In the genomic region with DNA sequence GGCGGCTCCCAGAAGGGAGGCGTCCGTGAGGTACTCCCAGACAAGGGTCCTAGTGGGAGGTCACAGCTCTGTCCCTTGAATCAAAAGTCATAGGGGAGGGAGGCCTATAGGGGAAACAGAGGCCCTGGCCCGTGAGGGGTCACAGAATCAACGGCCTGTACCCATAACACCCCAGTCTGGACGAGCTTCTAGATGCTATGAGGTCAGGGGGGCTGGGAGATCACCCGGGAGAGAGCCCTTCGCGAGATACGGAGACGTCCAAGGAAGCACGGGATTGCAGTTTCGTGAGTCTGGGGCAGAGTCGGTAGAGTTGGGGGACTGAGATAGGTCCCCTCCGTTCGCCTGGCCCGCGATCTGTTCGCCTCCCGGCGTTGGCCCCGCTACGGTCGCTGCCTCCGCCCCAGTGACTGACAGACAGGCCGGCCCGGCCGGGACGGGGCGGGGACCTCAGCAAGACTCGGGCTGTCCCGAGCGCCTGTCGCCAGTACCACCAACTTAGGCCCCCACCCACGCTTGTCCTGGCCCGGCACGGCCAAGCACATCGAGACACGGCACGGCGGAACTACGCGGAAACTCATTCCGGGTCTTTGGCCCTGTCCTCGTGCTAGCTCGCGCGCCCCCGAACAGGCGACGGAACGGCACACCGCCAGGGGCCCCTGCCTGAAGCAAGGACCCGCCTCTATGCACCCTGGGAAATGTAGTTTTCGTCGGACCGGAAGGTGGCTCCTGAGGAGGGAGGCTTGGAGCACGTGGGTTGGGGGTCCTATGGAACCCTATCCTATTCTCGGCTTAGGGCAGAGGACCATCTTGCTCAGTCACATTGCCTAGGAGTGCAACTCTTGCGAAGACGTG, we compare ENCODE assay signal across 7 mouse cellular contexts. TPM values are rescaled to one million over a fixed set of nuclear protein-coding genes. Genes with fewer than 3 reads are reported as not detected.
A peak's percentile ranks its signal among the peaks of the same experiment; 100 is the strongest.
DNase-seq lines count a peak whose midpoint lies in the region; ATAC-seq and TF ChIP-seq lines count a peak whose summit lies in the region.

Ipo13 (minus strand) TSS at position 409 of the 852 bp plus-strand sequence.

- peak; percentile 88 for DNase-seq in adrenal gland, postnatal 25 days
- DNase-seq in heart, adult 18-20 months: peak; percentile 95 to 99
- peak; percentile 94 for DNase-seq in kidney, adult 2 months
- DNase-seq in spleen, adult 2 months (ENCODE audit: low read depth in 1 of 2, low spot score in 2 of 2): peak; percentile 86 to 94

- peaks cover 15% of the 10 kb centered on the region for H3K36me3 ChIP-seq in embryonic facial prominence, embryonic 12.5 days
- H3K36me3 ChIP-seq in kidney, adult 2 months (ENCODE audit: control insufficient read depth, insufficient read depth, low read length): 0 out of 2 replicates have a peak, but pooled peaks cover 2% of the 10 kb centered on the region
- peaks cover 26% of the 10 kb centered on the region for H3K36me3 ChIP-seq in limb, embryonic 12.5 days
- no peaks in the 10 kb centered on the region for H3K36me3 ChIP-seq in midbrain, embryonic 15.5 days (replicated peaks)
- H3K36me3 ChIP-seq in spleen, adult 2 months (ENCODE audit: control insufficient read depth, insufficient read depth, low read length): peaks cover 6% of the 10 kb centered on the region

- no peaks in the 10 kb centered on the region for H3K27me3 ChIP-seq in embryonic facial prominence, embryonic 12.5 days
- H3K27me3 ChIP-seq in kidney, adult 2 months (replicated peaks; ENCODE audit: control insufficient read depth, insufficient read depth, low read length): no peaks in the 10 kb centered on the region
- H3K27me3 ChIP-seq in limb, embryonic 12.5 days: no peaks in the 10 kb centered on the region
- no peaks in the 10 kb centered on the region for H3K27me3 ChIP-seq in midbrain, embryonic 15.5 days (replicated peaks)
- H3K27me3 ChIP-seq in spleen, adult 2 months (ENCODE audit: control insufficient read depth, insufficient read depth, low read length): no peaks in the 10 kb centered on the region

- peak within 1 kb of the TSS; percentile 76 for H3K27ac ChIP-seq in embryonic facial prominence, embryonic 12.5 days
- H3K27ac ChIP-seq in kidney, adult 2 months (ENCODE audit: insufficient read depth, low read depth, low read length): peak within 1 kb of the TSS; percentile 95
- peak within 1 kb of the TSS; percentile 85 for H3K27ac ChIP-seq in limb, embryonic 12.5 days
- peak within 1 kb of the TSS; percentile 88 for H3K27ac ChIP-seq in midbrain, embryonic 15.5 days
- peak within 1 kb of the TSS; percentile 92 for H3K27ac ChIP-seq in spleen, adult 2 months (ENCODE audit: insufficient read depth, low read length)

- peak within 1 kb of the TSS; percentile 84 for H3K9ac ChIP-seq in embryonic facial prominence, embryonic 12.5 days
- peak within 1 kb of the TSS; percentile 80 for H3K9ac ChIP-seq in limb, embryonic 12.5 days (replicated peaks)
- H3K9ac ChIP-seq in midbrain, embryonic 15.5 days: peak within 1 kb of the TSS; percentile 87

- TF ChIP-seq POLR2A in kidney, adult 2 months (IDR thresholded peaks at IDR 0.05; ENCODE audit: low read depth, low read length): peak; percentile 60
- peak; percentile 68 for TF ChIP-seq POLR2A in spleen, adult 2 months (IDR thresholded peaks at IDR 0.05; ENCODE audit: low read depth, low read length)

- ATAC-seq in embryonic facial prominence, embryonic 12.5 days (ENCODE audit: insufficient number of reproducible peaks, insufficient read depth, low FRiP score, low TSS enrichment): peak; percentile 95
- peak; percentile 96 for ATAC-seq in limb, embryonic 12.5 days (ENCODE audit: insufficient number of reproducible peaks, insufficient read depth, low FRiP score, low TSS enrichment, low read depth)
- peak; percentile 96 for ATAC-seq in midbrain, embryonic 15.5 days (replicated peaks)

- H3K4me1 ChIP-seq in embryonic facial prominence, embryonic 12.5 days: peaks cover 28% of the 10 kb centered on the region
- peaks cover 5% of the 10 kb centered on the region; the same call in 1 of the 2 replicates for H3K4me1 ChIP-seq in kidney, adult 2 months (ENCODE audit: control insufficient read depth, insufficient read depth, low read length)
- peaks cover 30% of the 10 kb centered on the region for H3K4me1 ChIP-seq in limb, embryonic 12.5 days (replicated peaks)
- H3K4me1 ChIP-seq in midbrain, embryonic 15.5 days: peaks cover 51% of the 10 kb centered on the region
- peaks cover 9% of the 10 kb centered on the region for H3K4me1 ChIP-seq in spleen, adult 2 months (ENCODE audit: control insufficient read depth, insufficient read depth, insufficient read length)

- peak within 1 kb of the TSS; percentile 85 for H3K4me3 ChIP-seq in embryonic facial prominence, embryonic 12.5 days
- peak within 1 kb of the TSS; percentile 62 for H3K4me3 ChIP-seq in kidney, adult 2 months (ENCODE audit: insufficient read depth, low read depth, low read length)
- H3K4me3 ChIP-seq in limb, embryonic 12.5 days (replicated peaks): peak within 1 kb of the TSS; percentile 74
- H3K4me3 ChIP-seq in midbrain, embryonic 15.5 days: peak within 1 kb of the TSS; percentile 91
- H3K4me3 ChIP-seq in spleen, adult 2 months (ENCODE audit: extremely low read depth, insufficient read depth, insufficient read length): peak within 1 kb of the TSS; percentile 86

- no peaks in the 10 kb centered on the region for H3K9me3 ChIP-seq in embryonic facial prominence, embryonic 12.5 days
- H3K9me3 ChIP-seq in limb, embryonic 12.5 days: no peaks in the 10 kb centered on the region
- H3K9me3 ChIP-seq in midbrain, embryonic 15.5 days: no peaks in the 10 kb centered on the region

- TF ChIP-seq CTCF in kidney, adult 2 months (conservative IDR thresholded peaks at IDR 0.05; ENCODE audit: insufficient read depth, insufficient read length, low read depth, low read length): no peak
- no peak for TF ChIP-seq CTCF in spleen, adult 2 months (IDR thresholded peaks at IDR 0.05; ENCODE audit: extremely low read depth, insufficient read depth, insufficient read length, insufficient replicate concordance)

- H3K4me2 ChIP-seq in embryonic facial prominence, embryonic 12.5 days (replicated peaks): peak within 1 kb of the TSS; percentile 99
- H3K4me2 ChIP-seq in limb, embryonic 12.5 days: peak within 1 kb of the TSS; percentile 100
- H3K4me2 ChIP-seq in midbrain, embryonic 15.5 days: peak within 1 kb of the TSS; percentile 99

- under 1% methylated on average over 61 of the region's 61 CpGs for WGBS in embryonic facial prominence, embryonic 12.5 days
- under 1% methylated on average over 61 of the region's 61 CpGs for WGBS in kidney, adult 2 months
- WGBS in limb, embryonic 12.5 days: under 1% methylated on average over 61 of the region's 61 CpGs
- WGBS in midbrain, embryonic 15.5 days: under 1% methylated on average over 61 of the region's 61 CpGs
- WGBS in spleen, adult 2 months: under 1% methylated on average over 61 of the region's 61 CpGs

RNA-seq across cellular contexts. Expression of gene Ipo13, which starts in this region (rescaled TPM):
- total RNA-seq in adrenal gland, postnatal 25 days (2021): 41.5 and 48.5 TPM in 2 replicates
- polyA plus RNA-seq in embryonic facial prominence, embryonic 12.5 days (2016; fragmentation: Nextera tagmentation; extraction: Ambion mirVana): 50.3 and 52.6 TPM in 2 replicates
- total RNA-seq in heart, adult 18-20 months (2021): 10 to 100 TPM; 68.3 to 72.5 TPM
- 55.5 and 61.0 TPM in 2 replicates for polyA plus RNA-seq in kidney, adult 2 months (2012; rRNA removed)
- polyA plus RNA-seq in limb, embryonic 12.5 days (2016; fragmentation: Nextera tagmentation; extraction: Ambion mirVana): 40.3 and 48.1 TPM in 2 replicates
- 76.5 and 77.1 TPM in 2 replicates for polyA plus RNA-seq in midbrain, embryonic 15.5 days (2015; fragmentation: Nextera tagmentation; extraction: Ambion mirVana)
- polyA plus RNA-seq in spleen, adult 2 months (2012; rRNA removed): 41.7 and 47.4 TPM in 2 replicates

Comparison
In these comparisons a context has a peak if more than half of its experiments do, and no peak if none do; other contexts are left out.
1. Peak in every context shown above with its lines: DNase-seq, ATAC-seq, H3K4me3 ChIP-seq and H3K27ac ChIP-seq.